Mouse (Mus musculus) stomach, embryonic 14.5 days (tissue): ENCODE results near the gene Ifne. TPM values are rescaled to one million over a fixed set of nuclear protein-coding genes. Genes with fewer than 3 reads are reported as not detected.

Experiments
- ATAC-seq: fragments of 200-750 bp; cut with Nextera tagmentation; 2 replicates; pipeline ENCODE4 v1.8.0; 2017; ENCODE audit warnings: low read depth, moderate TSS enrichment; ENCODE audit not compliant: insufficient number of reproducible peaks, insufficient read depth, low FRiP score
- H3K27ac ChIP-seq: fragments of 300-500 bp; sonication (generic); 2 replicates; pipeline ENCODE4 v1.5.1; 2014; ENCODE audit warnings: mild to moderate bottlenecking, low read length, moderate library complexity, mixed read lengths
- H3K27me3 ChIP-seq: fragments of 300-500 bp; sonication (generic); 2 replicates; pipeline ENCODE4 v1.6.1; 2014; ENCODE audit warnings: low read length, control low read depth, mixed read lengths; ENCODE audit not compliant: control insufficient read depth, insufficient read depth
- H3K36me3 ChIP-seq: fragments of 300-500 bp; sonication (generic); 2 replicates; pipeline ENCODE4 v1.6.1; 2014; ENCODE audit warnings: mild to moderate bottlenecking, control low read depth, low read length, moderate library complexity, mixed read lengths; ENCODE audit not compliant: control insufficient read depth, insufficient read depth
- H3K4me1 ChIP-seq: fragments of 300-500 bp; sonication (generic); 2 replicates; pipeline ENCODE4 v1.6.1; 2014; ENCODE audit warnings: low read length, control low read depth, mixed read lengths; ENCODE audit not compliant: control insufficient read depth, insufficient read depth
- H3K4me2 ChIP-seq: fragments of 300-500 bp; sonication (generic); replicated peaks from 2 replicates; pipeline ENCODE4 v1.6.1; 2014; ENCODE audit warnings: low read depth, low read length, control low read depth
- H3K4me3 ChIP-seq: fragments of 300-500 bp; sonication (generic); 2 replicates; pipeline ENCODE4 v1.5.1; 2014; ENCODE audit warnings: low read depth, low read length, control low read depth
- H3K9ac ChIP-seq: fragments of 300-500 bp; sonication (generic); replicated peaks from 2 replicates; pipeline ENCODE4 v1.6.1; 2014; ENCODE audit warnings: low read depth, mild to moderate bottlenecking, control low read depth, low read length, moderate library complexity, mixed read lengths
- H3K9me3 ChIP-seq: fragments of 300-500 bp; sonication (generic); 2 replicates; pipeline ENCODE4 v1.6.1; 2016; ENCODE audit warnings: low read depth, low read length, control low read depth; ENCODE audit not compliant: control insufficient read depth
- WGBS: fragments of 180-500 bp; shearing (Covaris S2); extraction: QIAGEN DNeasy Blood & Tissue Kit; methylation state at CpG from one replicate; pipeline ENCODE4 v1.1.7; 2014; 5-methylcytosine and 5-hydroxymethylcytosine counted together
- polyA plus RNA-seq: library from polyadenylated mRNA; unstranded; fragments of >200 nt; fragmentation: Nextera tagmentation; extraction: Ambion mirVana; gene quantifications from 2 replicates; pipeline ENCODE4 v1.2.1, GENCODE M21; 2014

The Ifne gene
- polyA plus RNA-seq: not detected in 2 replicates

- Histone ChIP-seq H3K9me3 (no peaks in the 10 kb centered on the region), H3K27me3 (no peaks in the 10 kb centered on the region), H3K4me2 (no peak within 1 kb of the TSS), H3K36me3 (no peaks in the 10 kb centered on the region), H3K4me3 (no peak within 1 kb of the TSS), H3K9ac (no peak within 1 kb of the TSS), H3K4me1 (no peaks in the 10 kb centered on the region), H3K27ac (no peak within 1 kb of the TSS)
- 85% methylated on average over 8 of the region's 8 CpGs for WGBS
- no peak for ATAC-seq
These were observed at the start of gene Ifne for GRCm38 (mm10) chr4:88880101-88880500. Ifne (minus strand) TSS chr4:88880201.

DNA sequence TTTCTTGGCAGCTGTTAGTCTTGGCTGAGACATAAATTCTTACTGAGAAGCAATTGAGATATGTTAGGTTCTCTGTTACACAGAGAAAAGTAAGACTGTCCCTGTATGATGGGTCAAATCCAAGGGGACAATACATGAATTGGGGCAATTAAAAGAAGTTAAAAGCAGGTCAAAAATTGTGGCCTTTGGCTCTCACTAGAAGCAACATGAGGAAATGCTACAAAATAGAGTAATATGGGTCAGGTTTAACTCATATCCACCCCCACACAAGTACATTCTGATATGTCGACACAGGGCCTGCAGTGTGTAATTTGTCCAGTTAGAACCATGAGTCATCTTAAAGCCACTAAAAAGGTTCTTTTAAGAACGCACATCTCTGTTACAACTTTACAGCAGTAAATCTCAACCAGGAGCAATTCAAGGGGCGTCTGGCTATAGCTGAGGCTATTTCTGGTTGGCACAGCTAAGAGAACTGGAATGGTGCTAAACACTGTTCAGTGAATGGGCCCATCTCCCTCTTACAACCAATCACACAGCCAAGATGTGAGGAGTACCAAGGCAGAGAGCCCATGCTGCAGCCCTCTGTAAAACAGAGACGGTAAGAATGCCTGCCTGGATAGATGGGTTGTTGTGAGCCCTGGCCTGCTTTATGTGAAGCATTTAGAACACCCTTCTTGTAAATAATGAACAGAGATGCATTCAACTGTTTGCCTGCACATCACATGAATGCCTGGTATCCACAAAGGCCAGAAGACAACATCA is 48.5 kb upstream of the Ifne start:
- WGBS: 66% methylated on average over 4 of the region's 4 CpGs
- no peak for ATAC-seq

DNA sequence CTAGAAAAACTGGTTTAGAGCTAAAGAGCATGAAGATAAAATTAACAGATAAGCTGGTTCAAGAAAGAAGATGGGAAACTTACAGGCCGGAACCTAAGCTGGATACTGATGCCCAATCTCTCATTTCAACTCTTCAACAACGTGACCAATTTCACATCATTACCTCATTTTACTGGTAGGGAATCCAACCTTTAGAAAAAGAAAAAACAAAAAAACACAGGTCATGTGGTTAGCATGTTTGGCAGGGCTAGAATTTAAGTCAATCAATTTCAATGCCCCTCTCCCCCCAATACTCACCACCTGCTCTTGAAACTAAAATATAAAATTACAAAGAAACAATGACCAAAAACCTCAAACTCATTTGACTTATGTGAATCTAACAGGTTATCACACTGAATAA is 47.8 kb upstream of the Ifne start:
- 91% methylated on average over 2 of the region's 2 CpGs for WGBS
- no peak overlapping the region for H3K4me3 ChIP-seq
- H3K27me3 ChIP-seq: no peaks in the 10 kb centered on the region
- H3K27ac ChIP-seq: no peak overlapping the region
- 0 out of 2 replicates have a peak, but pooled peaks cover 5% of the 10 kb centered on the region for H3K36me3 ChIP-seq
- H3K9ac ChIP-seq: no peak overlapping the region
- ATAC-seq: no peak
- no peaks in the 10 kb centered on the region for H3K9me3 ChIP-seq
- H3K4me1 ChIP-seq: no peaks in the 10 kb centered on the region
- no peak overlapping the region for H3K4me2 ChIP-seq

More for the DNA sequence above, 48.5 kb upstream of the Ifne start:
- Histone ChIP-seq H3K27me3 (no peaks in the 10 kb centered on the region), H3K4me3 (no peak overlapping the region), H3K36me3 (0 out of 2 replicates have a peak, but pooled peaks cover 5% of the 10 kb centered on the region), H3K27ac (no peak overlapping the region), H3K4me2 (no peak overlapping the region), H3K9me3 (no peaks in the 10 kb centered on the region), H3K9ac (no peak overlapping the region), H3K4me1 (no peaks in the 10 kb centered on the region)

GRCm38 (mm10) chr4:88926637-88927036 is 46.6 kb upstream of the Ifne start:
- no peak overlapping the region for H3K4me3 ChIP-seq
- ATAC-seq: no peak
- H3K27me3 ChIP-seq: no peaks in the 10 kb centered on the region
- no peaks in the 10 kb centered on the region for H3K9me3 ChIP-seq
- no peak overlapping the region for H3K4me2 ChIP-seq
- H3K9ac ChIP-seq: no peak overlapping the region
- 100% methylated on average over 1 of the region's 1 CpGs for WGBS
- H3K36me3 ChIP-seq: 0 out of 2 replicates have a peak, but pooled peaks cover 5% of the 10 kb centered on the region
- H3K27ac ChIP-seq: no peak overlapping the region
- H3K4me1 ChIP-seq: no peaks in the 10 kb centered on the region

GRCm38 (mm10) chr4:88926082-88926481 is 46.1 kb upstream of the Ifne start:
- no peak for ATAC-seq

GRCm38 (mm10) chr4:88925456-88925855 is 45.5 kb upstream of the Ifne start:
- no peak overlapping the region for H3K4me2 ChIP-seq
- WGBS: 88% methylated on average over 2 of the region's 2 CpGs
- no peaks in the 10 kb centered on the region for H3K4me1 ChIP-seq
- 0 out of 2 replicates have a peak, but pooled peaks cover 5% of the 10 kb centered on the region for H3K36me3 ChIP-seq
- H3K4me3 ChIP-seq: no peak overlapping the region
- H3K27me3 ChIP-seq: no peaks in the 10 kb centered on the region
- no peaks in the 10 kb centered on the region for H3K9me3 ChIP-seq
- H3K9ac ChIP-seq: no peak overlapping the region
- no peak overlapping the region for H3K27ac ChIP-seq
- ATAC-seq: no peak

More at GRCm38 (mm10) chr4:88926082-88926481, 46.1 kb upstream of the Ifne start:
- Histone ChIP-seq H3K4me3 (no peak overlapping the region), H3K36me3 (0 out of 2 replicates have a peak, but pooled peaks cover 5% of the 10 kb centered on the region), H3K4me1 (no peaks in the 10 kb centered on the region), H3K9ac (no peak overlapping the region), H3K4me2 (no peak overlapping the region), H3K27me3 (no peaks in the 10 kb centered on the region), H3K27ac (no peak overlapping the region), H3K9me3 (no peaks in the 10 kb centered on the region)
- 94% methylated on average over 1 of the region's 1 CpGs for WGBS

DNA sequence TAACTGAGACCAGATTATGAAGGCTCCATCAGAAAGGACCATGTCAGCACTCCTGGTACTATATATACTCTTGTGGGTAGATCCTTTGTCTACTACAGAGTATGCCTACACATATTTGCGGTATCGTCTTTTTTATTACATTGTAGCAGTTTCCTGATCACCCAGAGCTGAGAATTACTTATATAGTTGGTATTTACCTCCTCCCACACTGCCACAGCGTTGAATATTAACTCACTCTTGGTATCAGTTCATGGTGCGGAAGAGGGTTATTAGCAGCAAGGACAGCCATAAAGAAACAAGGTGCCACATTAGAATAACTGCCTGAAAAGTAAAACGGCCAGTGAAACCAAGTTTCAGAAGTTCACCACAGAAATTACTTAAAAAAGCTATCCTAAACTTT is 41.3 kb upstream of the Ifne start:
- H3K9me3 ChIP-seq: no peaks in the 10 kb centered on the region
- H3K4me3 ChIP-seq: no peak overlapping the region
- no peak overlapping the region for H3K27ac ChIP-seq
- 82% methylated on average over 5 of the region's 5 CpGs for WGBS
- no peak for ATAC-seq
- no peaks in the 10 kb centered on the region for H3K4me1 ChIP-seq
- H3K4me2 ChIP-seq: no peak overlapping the region
- H3K27me3 ChIP-seq: no peaks in the 10 kb centered on the region
- no peak overlapping the region for H3K9ac ChIP-seq
- 0 out of 2 replicates have a peak, but pooled peaks cover 1% of the 10 kb centered on the region for H3K36me3 ChIP-seq

DNA sequence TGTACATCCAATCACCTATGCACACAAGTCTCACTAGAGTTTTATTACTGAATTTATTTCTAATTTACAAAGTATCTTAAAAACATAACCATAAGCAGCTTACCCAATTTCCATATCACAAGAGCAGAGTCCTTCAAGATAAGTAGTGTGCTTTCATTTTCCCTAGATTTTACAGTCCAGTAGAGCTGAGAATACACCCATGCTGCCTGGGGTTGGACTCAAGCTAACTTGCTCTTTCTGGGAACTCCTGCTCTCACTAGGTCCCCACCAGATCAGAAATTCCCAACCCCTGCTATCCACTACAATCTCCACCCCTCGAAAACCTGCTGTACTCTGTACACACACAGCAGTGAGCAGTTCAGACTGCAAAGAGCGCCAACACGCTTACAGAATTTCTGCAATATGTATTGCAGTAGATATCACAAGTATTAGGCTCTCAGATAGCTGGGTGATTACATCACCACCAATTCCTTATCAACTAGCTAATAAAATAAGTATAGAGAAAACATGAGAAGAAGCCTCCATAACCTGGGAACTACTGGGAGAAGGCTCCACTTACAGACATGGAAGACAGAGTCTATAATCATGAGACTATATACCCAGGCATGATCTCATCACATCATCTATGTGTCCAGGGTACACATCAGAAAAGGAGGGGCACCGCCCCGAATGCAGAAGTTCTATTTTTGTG is 37.9 kb upstream of the Ifne start:
- Histone ChIP-seq H3K9me3 (no peaks in the 10 kb centered on the region), H3K4me1 (no peaks in the 10 kb centered on the region), H3K27me3 (no peaks in the 10 kb centered on the region), H3K27ac (no peak overlapping the region), H3K9ac (no peak overlapping the region), H3K4me2 (no peak overlapping the region), H3K4me3 (no peak overlapping the region), H3K36me3 (no peaks in the 10 kb centered on the region)
- ATAC-seq: no peak
- 90% methylated on average over 5 of the region's 5 CpGs for WGBS
